Mouse (Mus musculus) cerebral cortex, adult 2 months (tissue): ENCODE results near the gene Paxbp1.

Experiments used
- WGBS: fragments of 180-500 bp; shearing (Covaris S2); methylation state at CpG from one replicate; pipeline ENCODE4 v1.1.7; 2018; 5-methylcytosine and 5-hydroxymethylcytosine counted together

The Paxbp1 gene

GRCm38 (mm10) chr16:91044270-91045182 lies at the start of gene Paxbp1:
Gene Paxbp1 (minus strand): TSS chr16:91044543.
- WGBS = 1% methylated on average over 70 of the region's 70 CpGs

GRCm38 (mm10) chr16:91086642-91087306 lies 42.4 kb upstream of the Paxbp1 start:
- WGBS = 77% methylated on average over 4 of the region's 4 CpGs

- WGBS = 32% methylated on average over 17 of the region's 17 CpGs
Observed at GRCm38 (mm10) chr16:91085239-91085825, 41.0 kb upstream of the Paxbp1 start.

DNA sequence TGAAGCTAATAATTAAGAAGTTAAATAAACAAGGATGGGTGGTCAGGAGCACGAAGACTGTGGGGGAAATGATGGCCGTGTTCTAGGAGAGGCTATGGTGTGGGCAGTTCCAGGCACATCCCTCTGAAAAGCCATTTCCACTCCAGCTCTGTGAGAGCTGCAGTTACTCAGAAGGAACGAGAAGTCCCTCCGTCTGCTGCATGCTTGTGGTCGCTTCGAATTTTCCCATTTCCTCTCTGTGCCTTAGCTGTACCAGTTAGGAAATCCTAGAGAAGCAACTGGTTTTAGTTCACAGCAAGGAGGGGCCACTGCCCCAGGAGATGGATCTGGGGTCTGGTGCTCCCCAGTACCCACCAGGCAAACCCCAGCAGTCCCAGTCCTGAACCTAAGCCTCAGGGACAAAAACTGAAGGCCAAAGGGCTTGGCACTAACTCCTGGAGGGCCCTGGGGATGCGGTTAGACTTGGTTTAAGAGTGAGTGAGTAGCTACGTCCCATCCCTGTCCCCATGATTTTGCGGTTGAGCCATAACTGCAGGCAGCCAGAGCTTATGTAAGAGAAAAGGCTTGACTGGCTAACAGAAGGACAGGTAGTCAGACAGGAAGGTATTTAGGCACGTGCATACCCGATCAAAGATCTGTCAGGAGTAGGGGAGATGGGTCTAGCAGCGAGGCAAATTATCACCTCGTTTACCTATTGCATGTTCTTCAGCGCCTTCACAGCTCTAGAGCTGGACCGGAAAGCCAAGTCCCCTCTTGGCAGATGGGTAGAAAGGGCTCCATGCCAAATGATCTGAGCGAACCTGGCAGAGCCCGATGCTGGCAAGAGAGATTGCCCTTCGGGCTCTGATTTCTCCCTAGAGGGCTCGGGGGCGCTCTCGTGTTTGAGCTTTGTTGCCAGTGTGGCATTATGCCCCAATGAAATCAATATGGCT lies 40.2 kb upstream of the Paxbp1 start:
- WGBS = 55% methylated on average over 21 of the region's 21 CpGs

DNA sequence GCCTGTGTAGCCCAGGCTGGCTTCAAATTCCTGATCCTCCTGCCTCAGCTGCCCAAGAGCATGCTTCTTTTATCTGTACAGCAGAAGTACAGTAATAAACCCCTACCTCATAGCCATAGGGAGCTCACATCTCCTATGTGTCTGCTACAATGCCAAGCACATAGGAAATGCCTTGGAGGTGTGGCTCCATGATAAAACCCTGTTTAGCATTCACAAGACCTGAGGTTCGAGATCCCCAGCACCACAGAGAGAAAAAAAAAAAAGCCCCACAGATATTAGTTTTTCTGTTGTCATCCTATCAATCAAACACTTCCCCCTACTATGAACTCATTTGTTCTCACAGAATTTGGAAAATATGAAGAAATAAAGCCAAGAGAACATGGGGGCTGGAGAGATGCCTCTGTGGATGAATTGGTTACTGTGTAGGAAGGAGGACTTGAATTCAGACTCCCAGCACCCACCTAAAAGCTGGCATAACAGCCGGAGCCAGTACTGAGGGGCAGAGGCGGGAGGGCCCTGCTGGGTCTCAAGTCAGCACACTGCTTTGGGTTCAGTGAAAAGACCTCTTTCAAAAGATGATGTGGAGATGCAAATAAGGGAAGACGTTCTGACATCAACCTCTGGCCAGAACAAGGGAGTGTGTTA lies 38.8 kb upstream of the Paxbp1 start:
- 48% methylated on average over 4 of the region's 4 CpGs for WGBS

- WGBS = 15% methylated on average over 11 of the region's 12 CpGs
Observed at GRCm38 (mm10) chr16:91081508-91081907, 37.2 kb upstream of the Paxbp1 start.

GRCm38 (mm10) chr16:91076180-91076579 lies 31.8 kb upstream of the Paxbp1 start:
- 74% methylated on average over 5 of the region's 5 CpGs for WGBS

- 87% methylated on average over 8 of the region's 8 CpGs for WGBS
Observed at GRCm38 (mm10) chr16:91075423-91075822, 31.1 kb upstream of the Paxbp1 start.

- 37% methylated on average over 24 of the region's 24 CpGs for WGBS
Observed at GRCm38 (mm10) chr16:91073163-91073892, 29.0 kb upstream of the Paxbp1 start.

DNA sequence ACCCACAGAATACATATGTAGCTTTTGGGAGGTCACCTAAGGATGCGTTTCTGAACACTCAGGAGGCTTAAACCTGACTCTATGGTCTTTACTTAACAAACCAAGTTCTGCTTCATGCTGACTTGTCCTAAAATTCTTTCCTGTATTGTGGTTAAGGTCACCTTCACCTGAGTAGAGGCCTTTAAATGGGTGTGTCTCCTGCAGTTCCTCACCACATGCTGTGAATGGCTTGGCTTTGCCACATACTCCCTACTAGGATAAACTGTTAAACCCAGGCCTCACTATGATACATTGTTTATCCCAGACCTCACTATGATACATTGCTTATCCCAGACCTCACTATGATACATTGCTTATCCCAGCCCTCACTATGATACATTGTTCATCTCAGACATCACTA lies 27.9 kb upstream of the Paxbp1 start:
- WGBS = 100% methylated on average over 1 of the region's 1 CpGs

DNA sequence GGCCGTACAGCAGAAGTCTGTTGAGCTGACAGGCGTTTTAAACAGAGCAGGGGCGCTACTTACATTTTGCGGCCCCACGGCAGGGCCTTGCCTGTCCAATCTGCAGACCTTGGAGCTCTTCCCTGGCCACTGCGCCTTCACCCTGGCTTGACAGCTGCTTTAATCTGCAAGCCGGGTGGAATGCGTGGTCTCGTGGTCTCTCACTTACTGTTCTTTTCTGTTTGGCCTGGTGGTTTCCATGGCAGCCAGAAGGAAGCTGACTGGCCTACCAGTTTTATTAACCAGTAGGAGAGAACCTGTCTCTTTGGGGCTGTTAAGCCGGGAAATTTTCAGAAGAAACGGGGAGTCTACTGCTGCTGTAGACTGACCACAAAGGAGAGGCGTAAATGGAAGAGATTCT lies 24.6 kb upstream of the Paxbp1 start:
- 60% methylated on average over 12 of the region's 12 CpGs for WGBS

GRCm38 (mm10) chr16:91067122-91067521 lies 22.8 kb upstream of the Paxbp1 start:
- 100% methylated on average over 1 of the region's 1 CpGs for WGBS

DNA sequence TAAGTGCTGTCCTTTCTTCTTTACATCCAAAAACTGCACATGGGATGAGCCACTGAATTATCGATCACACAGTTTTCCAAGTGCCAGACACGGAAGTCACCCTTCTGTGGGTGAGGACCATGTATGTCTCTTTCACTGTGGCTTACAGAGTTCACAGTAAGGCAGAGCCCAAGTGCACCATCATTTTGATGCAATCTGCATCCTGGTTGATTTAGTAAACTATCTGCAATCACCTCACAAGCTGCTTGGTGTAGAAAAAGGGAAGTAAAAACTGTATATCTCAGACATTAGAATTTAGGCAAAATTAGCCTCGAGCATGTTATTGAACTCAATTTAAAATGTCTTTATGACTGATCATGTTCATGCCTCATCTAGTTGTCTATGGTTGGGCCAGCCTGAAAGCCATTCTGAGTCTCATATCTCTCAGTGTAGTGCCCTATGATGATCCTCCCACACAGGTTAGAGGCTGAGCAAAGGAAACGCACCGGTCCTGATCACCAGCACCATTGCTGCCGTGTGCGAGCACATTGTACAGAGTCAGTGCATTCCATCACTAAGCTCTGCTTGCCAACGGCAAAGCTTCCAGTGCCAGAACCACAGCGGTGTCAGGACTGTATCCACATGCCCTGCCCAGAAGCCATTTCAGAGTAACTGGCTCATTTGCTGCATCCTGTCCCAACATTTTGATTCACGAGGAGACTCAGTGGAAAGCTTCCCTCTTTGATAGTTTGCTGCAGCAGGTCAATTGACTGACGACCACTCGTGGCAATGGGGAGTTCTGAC lies 20.4 kb upstream of the Paxbp1 start:
- 81% methylated on average over 12 of the region's 12 CpGs for WGBS

DNA sequence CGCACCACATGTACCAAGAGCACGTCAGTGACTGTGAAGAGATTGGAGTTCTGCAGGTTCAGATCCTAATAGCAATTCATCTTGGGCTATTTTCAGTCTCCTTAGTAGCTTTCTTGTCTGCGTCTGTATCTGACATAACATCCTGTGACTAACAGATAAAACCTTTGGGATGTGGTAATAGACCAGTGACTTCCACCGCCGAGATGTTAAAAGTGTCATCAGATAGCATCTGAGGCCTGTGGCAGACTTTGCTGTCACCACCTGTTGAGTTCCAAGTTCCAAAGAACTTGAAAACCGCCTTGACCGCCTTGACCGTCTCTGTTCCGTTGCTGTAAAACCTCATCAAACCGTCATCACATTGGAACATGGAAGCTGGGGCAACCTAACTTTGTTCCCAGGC lies 19.4 kb upstream of the Paxbp1 start:
- 97% methylated on average over 10 of the region's 10 CpGs for WGBS

DNA sequence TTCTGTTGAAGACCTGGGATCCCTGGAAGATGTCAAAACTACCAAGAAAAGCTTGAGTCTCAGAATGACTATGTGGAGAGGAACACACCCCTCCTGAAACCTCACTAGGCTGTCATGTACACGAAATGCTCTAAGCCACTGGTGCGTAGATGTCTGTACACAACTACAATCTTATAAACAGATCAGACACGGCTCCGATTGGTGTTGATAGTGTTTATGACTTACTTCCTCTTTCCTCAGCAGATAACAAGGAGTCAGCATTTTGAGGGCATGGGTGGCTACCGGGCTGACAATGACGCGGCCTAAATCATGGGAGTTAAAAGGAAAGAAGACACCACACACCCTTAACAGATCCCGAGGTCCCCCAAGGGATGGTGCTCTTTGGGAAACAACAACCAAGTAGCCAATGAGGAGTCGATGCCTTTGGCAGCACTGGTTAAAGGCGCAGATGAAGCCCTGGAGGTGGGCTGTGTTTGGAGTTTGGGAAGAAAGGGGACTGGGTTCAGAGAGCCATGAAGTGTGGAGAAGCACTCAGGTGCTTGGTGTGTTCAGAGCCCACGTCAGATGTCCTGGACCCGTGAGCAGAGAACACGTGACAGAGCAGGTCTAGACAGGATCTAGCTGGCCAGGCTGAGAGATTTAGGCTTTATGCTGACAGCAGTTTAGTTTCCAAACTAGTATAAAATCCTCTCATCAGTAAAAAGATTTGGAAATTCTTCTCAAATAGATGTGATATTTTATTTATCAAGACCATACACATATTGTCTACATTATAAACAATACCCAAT lies 17.4 kb upstream of the Paxbp1 start:
- 84% methylated on average over 13 of the region's 13 CpGs for WGBS

GRCm38 (mm10) chr16:91057741-91058140 lies 13.4 kb upstream of the Paxbp1 start:
- WGBS = 87% methylated on average over 6 of the region's 6 CpGs

DNA sequence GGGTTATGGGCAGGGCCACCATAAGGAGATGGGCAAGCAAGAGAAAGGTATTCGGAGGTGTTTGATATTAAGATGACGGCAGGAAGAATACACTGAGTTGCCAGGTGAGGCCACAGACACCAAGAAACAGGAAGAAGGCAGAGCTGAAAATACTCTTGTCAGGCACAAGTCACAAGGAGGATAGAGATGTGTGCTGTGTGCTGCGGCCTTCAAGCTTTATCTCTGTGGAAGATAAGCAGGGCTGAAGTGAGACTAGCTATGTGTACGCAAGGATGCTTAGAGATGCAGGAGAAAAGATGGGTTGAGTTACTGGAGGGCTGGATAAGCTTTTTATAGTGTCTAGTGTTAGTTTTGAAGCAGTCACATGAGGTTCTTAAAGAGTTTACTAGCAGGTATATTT lies 12.9 kb upstream of the Paxbp1 start:
- WGBS = 84% methylated on average over 4 of the region's 4 CpGs

DNA sequence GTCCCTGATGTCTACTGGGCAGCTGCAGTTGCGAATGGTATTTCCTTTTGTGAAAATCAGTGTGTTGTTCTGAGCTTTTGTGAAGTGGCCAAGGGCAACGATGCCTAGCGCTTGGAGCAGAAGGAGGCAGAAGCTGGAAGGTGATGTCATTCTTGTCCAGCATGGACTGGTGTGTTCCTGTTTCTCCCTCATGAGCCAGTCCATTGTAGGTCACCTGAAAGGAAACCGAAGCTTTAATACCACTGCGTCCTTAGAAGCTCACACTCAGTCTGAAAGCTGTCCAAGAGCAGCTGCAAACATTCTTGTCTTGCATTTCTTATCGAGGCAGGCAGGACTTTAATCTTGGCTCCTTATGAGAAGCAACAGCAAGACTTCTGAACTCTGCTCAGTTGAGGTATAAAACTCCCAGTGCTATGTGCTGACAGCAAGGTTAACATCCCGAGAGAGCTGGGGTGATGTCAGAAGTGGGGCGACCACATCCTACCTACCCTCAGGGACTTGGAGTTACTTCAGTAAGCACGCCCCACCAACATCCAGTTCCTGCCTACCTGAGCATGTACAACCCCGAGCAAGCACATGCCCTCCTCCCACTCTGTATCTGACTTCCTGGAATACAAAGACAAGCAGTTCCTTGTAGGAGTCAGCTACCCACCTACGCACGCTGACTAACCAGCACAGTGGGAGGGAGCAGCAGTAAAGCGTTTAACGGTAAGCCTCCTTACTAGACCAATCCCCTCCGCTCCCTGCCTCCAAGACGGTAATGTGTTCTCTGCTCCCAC lies 11.9 kb upstream of the Paxbp1 start:
- 34% methylated on average over 16 of the region's 16 CpGs for WGBS
